Mouse (Mus musculus) T-helper 17 cell (primary cell): ENCODE measurements around the gene Serpina3a.

Experiments used
- in situ Hi-C, 2 experiments: fragments of 300-600 bp; cut with MboI, MseI; formaldehyde crosslinking; loops; 1 replicate in 1 of 2; 2 replicates in 1 of 2; pipeline ENCODE4 v1.15.1; 2025; ENCODE audit warnings: high pct_unique_total_duplicates in 2 of 2

The Serpina3a gene

GRCm38 (mm10) chr12:104141506-104141905, 29.0 kb downstream of the Serpina3a start:
- in situ Hi-C loops, result no loop called here

GRCm38 (mm10) chr12:104142427-104142826, 29.9 kb downstream of the Serpina3a start:
- in situ Hi-C loops, result no loop called here

GRCm38 (mm10) chr12:104143286-104143685, 30.8 kb downstream of the Serpina3a start:
- in situ Hi-C loops, result no loop called here

- in situ Hi-C loops, result no loop called here
Observed at GRCm38 (mm10) chr12:104145571-104145970, 33.0 kb downstream of the Serpina3a start.

- in situ Hi-C loops, result no loop called here
Observed at GRCm38 (mm10) chr12:104151989-104152388, 39.5 kb downstream of the Serpina3a start.

DNA sequence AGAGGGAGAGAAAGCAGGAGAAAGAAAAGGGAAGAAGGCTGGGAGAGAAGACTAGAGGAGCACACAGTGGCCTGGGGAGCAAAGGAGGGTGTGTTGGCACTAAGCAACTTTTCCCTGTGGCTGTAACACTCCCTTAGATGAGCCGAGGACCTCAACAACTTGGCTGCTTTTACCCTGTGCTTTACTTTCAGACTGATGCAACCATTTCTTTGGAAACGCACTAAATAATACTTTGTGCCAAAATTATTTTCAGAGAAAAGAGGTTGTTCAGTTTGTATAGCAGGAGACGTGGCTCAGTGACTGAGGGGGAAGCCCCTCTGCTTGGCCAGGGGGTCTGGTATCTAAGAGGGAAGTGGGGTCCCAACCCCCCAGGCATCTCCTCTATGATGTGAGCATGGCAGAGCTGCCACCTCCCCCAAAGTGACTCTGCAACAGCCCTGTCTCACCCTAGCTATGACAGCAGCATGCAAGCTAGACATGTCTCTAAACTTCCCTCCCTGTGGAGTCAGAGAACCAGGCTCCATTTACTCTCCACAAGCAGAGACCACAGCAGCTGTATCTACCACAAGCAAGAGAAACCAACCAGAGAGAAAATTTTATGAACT, 40.6 kb downstream of the Serpina3a start:
- in situ Hi-C loops, result no loop called here

GRCm38 (mm10) chr12:104153656-104154055, 41.1 kb downstream of the Serpina3a start, which contains the start of gene Serpina3c:
TSS of gene Serpina3c (minus strand) at chr12:104153870.
- in situ Hi-C loops, result no loop called here
